Mouse (Mus musculus): Measurements from ENCODE around the gene Znrd1. TPM values are rescaled to one million over a fixed set of nuclear protein-coding genes. Genes with fewer than 3 reads are reported as not detected.
"Not testable (repeated sequence)": the region's sequence is repeated elsewhere in the genome, so short reads cannot be mapped to it uniquely, and the experiment has no call there.

Znrd1 gene
- polyA plus RNA-seq, 1 experiment, result 40.6 TPM

- 93% methylated on average over 2 of the region's 2 CpGs for WGBS
- no peak overlapping the region for H3K27ac ChIP-seq (ENCODE audit: insufficient read depth, low read length)
- TF ChIP-seq CTCF (IDR thresholded peaks at IDR 0.05; ENCODE audit: borderline replicate concordance, insufficient read depth, low read depth, low read length), result no peak
These were observed 36.2 kb upstream of the Znrd1 start for GRCm38 (mm10) chr17:36994528-36994927.

GRCm38 (mm10) chr17:36993770-36994325, 35.5 kb upstream of the Znrd1 start:
- TF ChIP-seq POLR2A (IDR thresholded peaks at IDR 0.05; ENCODE audit: borderline replicate concordance, insufficient read depth, low read length) (no peak), CTCF (IDR thresholded peaks at IDR 0.05; ENCODE audit: borderline replicate concordance, insufficient read depth, low read depth, low read length) (no peak)

More at GRCm38 (mm10) chr17:36994528-36994927, 36.2 kb upstream of the Znrd1 start:
- DNase-seq, result no peak
- H3K4me3 ChIP-seq (replicated peaks; ENCODE audit: insufficient read depth, low read depth, low read length), result no peak overlapping the region
- H3K4me1 ChIP-seq (ENCODE audit: control insufficient read depth, insufficient read depth, low read length), result no peaks in the 10 kb centered on the region
- H3K27me3 ChIP-seq (ENCODE audit: control insufficient read depth, insufficient read depth, low read length), result no peaks in the 10 kb centered on the region

GRCm38 (mm10) chr17:36992336-36993104, 34.2 kb upstream of the Znrd1 start:
- no peaks in the 10 kb centered on the region; the same call in 1 of the 2 replicates for H3K27me3 ChIP-seq (ENCODE audit: control insufficient read depth, insufficient read depth, low read length)
- H3K27ac ChIP-seq (ENCODE audit: insufficient read depth, low read length), result no peak overlapping the region
- no peaks in the 10 kb centered on the region for H3K4me1 ChIP-seq (ENCODE audit: control insufficient read depth, insufficient read depth, low read length)
- H3K4me3 ChIP-seq (replicated peaks; ENCODE audit: insufficient read depth, low read depth, low read length), result no peak overlapping the region
- TF ChIP-seq POLR2A (IDR thresholded peaks at IDR 0.05; ENCODE audit: borderline replicate concordance, insufficient read depth, low read length) (no peak), CTCF (IDR thresholded peaks at IDR 0.05; ENCODE audit: borderline replicate concordance, insufficient read depth, low read depth, low read length) (no peak)
- WGBS, result 77% methylated on average over 3 of the region's 3 CpGs
- no peak for DNase-seq

More at GRCm38 (mm10) chr17:36993770-36994325, 35.5 kb upstream of the Znrd1 start:
- Histone ChIP-seq H3K4me3 (replicated peaks; ENCODE audit: insufficient read depth, low read depth, low read length) (no peak overlapping the region), H3K27me3 (ENCODE audit: control insufficient read depth, insufficient read depth, low read length) (no peaks in the 10 kb centered on the region), H3K27ac (ENCODE audit: insufficient read depth, low read length) (no peak overlapping the region), H3K4me1 (ENCODE audit: control insufficient read depth, insufficient read depth, low read length) (no peaks in the 10 kb centered on the region)
- 93% methylated on average over 4 of the region's 4 CpGs for WGBS
- no peak for DNase-seq

- not testable (repeated sequence) for H3K27me3 ChIP-seq (ENCODE audit: control insufficient read depth, insufficient read depth, low read length); DNase-seq; H3K4me3 ChIP-seq (replicated peaks; ENCODE audit: insufficient read depth, low read depth, low read length); H3K27ac ChIP-seq (ENCODE audit: insufficient read depth, low read length); H3K4me1 ChIP-seq (ENCODE audit: control insufficient read depth, insufficient read depth, low read length)
- 92% methylated on average over 6 of the region's 6 CpGs for WGBS
These were observed 32.3 kb upstream of the Znrd1 start for GRCm38 (mm10) chr17:36990630-36991029.

- Histone ChIP-seq H3K27ac (ENCODE audit: insufficient read depth, low read length) (no peak within 1 kb of the TSS), H3K27me3 (ENCODE audit: control insufficient read depth, insufficient read depth, low read length) (no peaks in the 10 kb centered on the region; the same call in 1 of the 2 replicates), H3K4me3 (replicated peaks; ENCODE audit: insufficient read depth, low read depth, low read length) (no peak within 1 kb of the TSS), H3K4me1 (ENCODE audit: control insufficient read depth, insufficient read depth, low read length) (no peaks in the 10 kb centered on the region)
- DNase-seq, result no peak
- WGBS, result 32% methylated on average over 5 of the region's 5 CpGs
- no peak for TF ChIP-seq POLR2A (IDR thresholded peaks at IDR 0.05; ENCODE audit: borderline replicate concordance, insufficient read depth, low read length)
- no peak for TF ChIP-seq CTCF (IDR thresholded peaks at IDR 0.05; ENCODE audit: borderline replicate concordance, insufficient read depth, low read depth, low read length)
These were observed 31.1 kb upstream of the Znrd1 start, which contains the start of gene H2-M5 for GRCm38 (mm10) chr17:36989437-36989836. H2-M5 (minus strand) TSS chr17:36989537.

GRCm38 (mm10) chr17:36988475-36988874, 30.1 kb upstream of the Znrd1 start:
- TF ChIP-seq POLR2A (IDR thresholded peaks at IDR 0.05; ENCODE audit: borderline replicate concordance, insufficient read depth, low read length), result no peak
- no peak for TF ChIP-seq CTCF (IDR thresholded peaks at IDR 0.05; ENCODE audit: borderline replicate concordance, insufficient read depth, low read depth, low read length)
- no peaks in the 10 kb centered on the region for H3K4me1 ChIP-seq (ENCODE audit: control insufficient read depth, insufficient read depth, low read length)
- no peak overlapping the region for H3K4me3 ChIP-seq (replicated peaks; ENCODE audit: insufficient read depth, low read depth, low read length)
- no peak overlapping the region for H3K27ac ChIP-seq (ENCODE audit: insufficient read depth, low read length)
- WGBS, result 7% methylated on average over 24 of the region's 24 CpGs
- H3K27me3 ChIP-seq (ENCODE audit: control insufficient read depth, insufficient read depth, low read length), result no peaks in the 10 kb centered on the region; the same call in 1 of the 2 replicates
- DNase-seq, result no peak

- H3K27me3 ChIP-seq (ENCODE audit: control insufficient read depth, insufficient read depth, low read length), result no peaks in the 10 kb centered on the region
- no peak overlapping the region for H3K27ac ChIP-seq (ENCODE audit: insufficient read depth, low read length)
- H3K4me1 ChIP-seq (ENCODE audit: control insufficient read depth, insufficient read depth, low read length), result no peaks in the 10 kb centered on the region
- no peak overlapping the region for H3K4me3 ChIP-seq (replicated peaks; ENCODE audit: insufficient read depth, low read depth, low read length)
- TF ChIP-seq POLR2A (IDR thresholded peaks at IDR 0.05; ENCODE audit: borderline replicate concordance, insufficient read depth, low read length) (no peak), CTCF (IDR thresholded peaks at IDR 0.05; ENCODE audit: borderline replicate concordance, insufficient read depth, low read depth, low read length) (no peak)
- WGBS, result 63% methylated on average over 5 of the region's 5 CpGs
- DNase-seq, result no peak
These were observed 24.1 kb upstream of the Znrd1 start for GRCm38 (mm10) chr17:36982253-36983155.
